Mouse (Mus musculus) kidney, embryonic 14.5 days (tissue): ENCODE results near the gene Lbhd2. TPM values are rescaled to one million over a fixed set of nuclear protein-coding genes. Genes with fewer than 3 reads are reported as not detected.
A peak's percentile ranks its signal among the peaks of the same experiment; 100 is the strongest.

Source experiments
- ATAC-seq: fragments of 200-750 bp; cut with Nextera tagmentation; 2 replicates; pipeline ENCODE4 v1.8.0; 2017; ENCODE audit warnings: moderate number of reproducible peaks, mild to moderate bottlenecking, moderate TSS enrichment, moderate library complexity; ENCODE audit not compliant: low FRiP score, low TSS enrichment
- H3K27ac ChIP-seq: fragments of 300-500 bp; sonication (generic); 2 replicates; pipeline ENCODE4 v1.5.1; 2014; ENCODE audit warnings: low read depth, mild to moderate bottlenecking, low read length, moderate library complexity, mixed read lengths
- H3K27me3 ChIP-seq: fragments of 300-500 bp; sonication (generic); 2 replicates; pipeline ENCODE4 v1.6.1; 2014; ENCODE audit warnings: mild to moderate bottlenecking, low read length; ENCODE audit not compliant: control insufficient read depth, insufficient read depth
- H3K36me3 ChIP-seq: fragments of 300-500 bp; sonication (generic); 2 replicates; pipeline ENCODE4 v1.6.1; 2014; ENCODE audit warnings: low read length, mixed read lengths; ENCODE audit not compliant: control insufficient read depth, insufficient read depth
- H3K4me1 ChIP-seq: fragments of 300-500 bp; sonication (generic); 2 replicates; pipeline ENCODE4 v1.6.1; 2014; ENCODE audit warnings: low read length, mixed read lengths; ENCODE audit not compliant: control insufficient read depth, insufficient read depth
- H3K4me2 ChIP-seq: fragments of 300-500 bp; sonication (generic); replicated peaks from 2 replicates; pipeline ENCODE4 v1.6.1; 2014; ENCODE audit warnings: low read depth, mild to moderate bottlenecking, low read length
- H3K4me3 ChIP-seq: fragments of 300-500 bp; sonication (generic); 2 replicates; pipeline ENCODE4 v1.5.1; 2014; ENCODE audit warnings: mild to moderate bottlenecking, low read length
- H3K9ac ChIP-seq: fragments of 300-500 bp; sonication (generic); 2 replicates; pipeline ENCODE4 v1.6.1; 2014; ENCODE audit warnings: low read depth, mild to moderate bottlenecking, low read length, moderate library complexity
- H3K9me3 ChIP-seq: fragments of 300-500 bp; sonication (generic); 2 replicates; pipeline ENCODE4 v1.6.1; 2016; ENCODE audit warnings: low read length; ENCODE audit not compliant: control insufficient read depth
- WGBS: fragments of 180-500 bp; shearing (Covaris S2); extraction: QIAGEN DNeasy Blood & Tissue Kit; methylation state at CpG from one replicate; pipeline ENCODE4 v1.1.7; 2014; 5-methylcytosine and 5-hydroxymethylcytosine counted together
- polyA plus RNA-seq: library from polyadenylated mRNA; unstranded; fragments of >200 nt; fragmentation: Nextera tagmentation; extraction: Ambion mirVana; gene quantifications from 2 replicates; pipeline ENCODE4 v1.2.1, GENCODE M21; 2014

Lbhd2 gene
- polyA plus RNA-seq, 1 experiment from 2014 or later, result 5.8 TPM

- 0 out of 2 replicates have a peak, but pooled peaks have one; percentile 26 for ATAC-seq
These were observed 19.3 kb downstream of the Lbhd2 start for GRCm38 (mm10) chr12:111425789-111426460.

GRCm38 (mm10) chr12:111427438-111428113 is 21.0 kb downstream of the Lbhd2 start:
- Histone ChIP-seq H3K9me3 (no peaks in the 10 kb centered on the region), H3K27ac (no peak overlapping the region), H3K36me3 (no peaks in the 10 kb centered on the region), H3K9ac (no peak overlapping the region), H3K4me1 (peaks cover 58% of the 10 kb centered on the region), H3K4me2 (no peak overlapping the region), H3K4me3 (no peak overlapping the region), H3K27me3 (peaks cover 55% of the 10 kb centered on the region)
- ATAC-seq, result no peak
- WGBS, result 45% methylated on average over 12 of the region's 12 CpGs

More at GRCm38 (mm10) chr12:111425789-111426460, 19.3 kb downstream of the Lbhd2 start:
- Histone ChIP-seq H3K9ac (no peak overlapping the region), H3K27ac (no peak overlapping the region), H3K4me2 (no peak overlapping the region), H3K4me1 (peaks cover 45% of the 10 kb centered on the region), H3K36me3 (no peaks in the 10 kb centered on the region), H3K9me3 (no peaks in the 10 kb centered on the region), H3K27me3 (peaks cover 64% of the 10 kb centered on the region), H3K4me3 (no peak overlapping the region)
- 18% methylated on average over 29 of the region's 29 CpGs for WGBS

- Histone ChIP-seq H3K9me3 (no peaks in the 10 kb centered on the region), H3K4me3 (no peak overlapping the region), H3K36me3 (no peaks in the 10 kb centered on the region), H3K4me1 (peaks cover 61% of the 10 kb centered on the region), H3K9ac (no peak overlapping the region), H3K4me2 (0 out of 2 replicates have a peak overlapping the region, but pooled peaks have one; percentile 64), H3K27ac (no peak overlapping the region), H3K27me3 (peaks cover 47% of the 10 kb centered on the region)
- WGBS, result 18% methylated on average over 8 of the region's 8 CpGs
- ATAC-seq, result no peak
These were observed 21.8 kb downstream of the Lbhd2 start for GRCm38 (mm10) chr12:111428364-111428763.

GRCm38 (mm10) chr12:111428961-111429911 is 22.6 kb downstream of the Lbhd2 start:
- H3K36me3 ChIP-seq, result no peaks in the 10 kb centered on the region
- H3K27me3 ChIP-seq, result peaks cover 38% of the 10 kb centered on the region
- peak overlapping the region; percentile 64 for H3K4me2 ChIP-seq
- ATAC-seq, result no peak
- H3K27ac ChIP-seq, result peak overlapping the region; percentile 59
- 1% methylated on average over 40 of the region's 40 CpGs for WGBS
- peak overlapping the region; percentile 52 for H3K9ac ChIP-seq
- peaks cover 57% of the 10 kb centered on the region for H3K4me1 ChIP-seq
- H3K9me3 ChIP-seq, result no peaks in the 10 kb centered on the region
- peak overlapping the region; percentile 38 for H3K4me3 ChIP-seq

- Histone ChIP-seq H3K27me3 (peaks cover 29% of the 10 kb centered on the region), H3K4me3 (peak overlapping the region; percentile 38), H3K36me3 (no peaks in the 10 kb centered on the region), H3K9ac (peak overlapping the region; percentile 52; the same call in 1 of the 2 replicates), H3K4me1 (peaks cover 63% of the 10 kb centered on the region), H3K9me3 (no peaks in the 10 kb centered on the region), H3K27ac (peak overlapping the region; percentile 43; the same call in 1 of the 2 replicates), H3K4me2 (peak overlapping the region; percentile 64)
- ATAC-seq, result peak; percentile 2; the same call in 1 of the 2 replicates
- 11% methylated on average over 27 of the region's 27 CpGs for WGBS
These were observed 23.6 kb downstream of the Lbhd2 start for GRCm38 (mm10) chr12:111430049-111430867.

GRCm38 (mm10) chr12:111430868-111431817 is 24.5 kb downstream of the Lbhd2 start:
- ATAC-seq, result no peak
- H3K27me3 ChIP-seq, result peaks cover 24% of the 10 kb centered on the region
- 23% methylated on average over 14 of the region's 14 CpGs for WGBS
- no peaks in the 10 kb centered on the region for H3K9me3 ChIP-seq
- H3K36me3 ChIP-seq, result no peaks in the 10 kb centered on the region
- no peak overlapping the region for H3K9ac ChIP-seq
- H3K4me2 ChIP-seq, result no peak overlapping the region
- no peak overlapping the region for H3K4me3 ChIP-seq
- peaks cover 62% of the 10 kb centered on the region for H3K4me1 ChIP-seq
- peak overlapping the region; percentile 43; the same call in 1 of the 2 replicates for H3K27ac ChIP-seq

GRCm38 (mm10) chr12:111432097-111432496 is 25.5 kb downstream of the Lbhd2 start:
- 28% methylated on average over 4 of the region's 4 CpGs for WGBS
- Histone ChIP-seq H3K4me3 (no peak overlapping the region), H3K4me2 (no peak overlapping the region), H3K4me1 (peaks cover 62% of the 10 kb centered on the region), H3K9ac (no peak overlapping the region), H3K9me3 (no peaks in the 10 kb centered on the region), H3K27me3 (peaks cover 23% of the 10 kb centered on the region), H3K27ac (peak overlapping the region; percentile 76), H3K36me3 (no peaks in the 10 kb centered on the region)
- no peak for ATAC-seq
